Mouse (Mus musculus) hindbrain, embryonic 14.5 days (tissue): ENCODE measurements around the gene Hoxa5. TPM values are rescaled to one million over a fixed set of nuclear protein-coding genes. Genes with fewer than 3 reads are reported as not detected.

Source experiments
- ATAC-seq: fragments of 200-750 bp; cut with Nextera tagmentation; 2 replicates; pipeline ENCODE4 v1.8.0; 2017; ENCODE audit warnings: moderate number of reproducible peaks, mild to moderate bottlenecking, moderate TSS enrichment, moderate library complexity; ENCODE audit not compliant: low FRiP score
- DNase-seq: peaks from one replicate; pipeline ENCODE4 v3.0.0-alpha.2; 2015; ENCODE audit warnings: low spot score
- H3K27ac ChIP-seq: fragments of 300-500 bp; sonication (generic); 2 replicates; pipeline ENCODE4 v1.5.1; 2014; ENCODE audit warnings: mild to moderate bottlenecking, moderate library complexity
- H3K27me3 ChIP-seq: fragments of 300-500 bp; sonication (generic); 2 replicates; pipeline ENCODE4 v1.6.1; 2014; ENCODE audit warnings: mild to moderate bottlenecking, low read length, mixed read lengths; ENCODE audit not compliant: control insufficient read depth, insufficient read depth
- H3K36me3 ChIP-seq: fragments of 300-500 bp; sonication (generic); replicated peaks from 2 replicates; pipeline ENCODE4 v1.6.1; 2014; ENCODE audit not compliant: control insufficient read depth, insufficient read depth
- H3K4me1 ChIP-seq: fragments of 300-500 bp; sonication (generic); replicated peaks from 2 replicates; pipeline ENCODE4 v1.6.1; 2014; ENCODE audit warnings: antibody characterized with exemption, low read length, mixed read lengths; ENCODE audit not compliant: control insufficient read depth, insufficient read depth
- H3K4me2 ChIP-seq: fragments of 300-500 bp; sonication (generic); replicated peaks from 2 replicates; pipeline ENCODE4 v1.6.1; 2014; ENCODE audit warnings: mild to moderate bottlenecking, moderate library complexity
- H3K4me3 ChIP-seq: fragments of 300-500 bp; sonication (generic); replicated peaks from 2 replicates; pipeline ENCODE4 v1.5.1; 2014; ENCODE audit warnings: mild to moderate bottlenecking, low read length
- H3K9ac ChIP-seq: fragments of 300-500 bp; sonication (generic); 2 replicates; pipeline ENCODE4 v1.6.1; 2014
- H3K9me3 ChIP-seq: fragments of 300-500 bp; sonication (generic); 2 replicates; pipeline ENCODE4 v1.6.1; 2016; ENCODE audit warnings: low read length; ENCODE audit not compliant: control insufficient read depth
- WGBS: fragments of 180-500 bp; shearing (Covaris S2); extraction: QIAGEN DNeasy Blood & Tissue Kit; methylation state at CpG from one replicate; pipeline ENCODE4 v1.1.7; 2014; 5-methylcytosine and 5-hydroxymethylcytosine counted together
- polyA plus RNA-seq: library from polyadenylated mRNA; unstranded; fragments of >200 nt; fragmentation: Nextera tagmentation; extraction: Ambion mirVana; gene quantifications from 2 replicates; pipeline ENCODE4 v1.2.1, GENCODE M21; 2014

Hoxa5 gene
- polyA plus RNA-seq, 1 experiment from 2014 or later: 180 TPM

DNA sequence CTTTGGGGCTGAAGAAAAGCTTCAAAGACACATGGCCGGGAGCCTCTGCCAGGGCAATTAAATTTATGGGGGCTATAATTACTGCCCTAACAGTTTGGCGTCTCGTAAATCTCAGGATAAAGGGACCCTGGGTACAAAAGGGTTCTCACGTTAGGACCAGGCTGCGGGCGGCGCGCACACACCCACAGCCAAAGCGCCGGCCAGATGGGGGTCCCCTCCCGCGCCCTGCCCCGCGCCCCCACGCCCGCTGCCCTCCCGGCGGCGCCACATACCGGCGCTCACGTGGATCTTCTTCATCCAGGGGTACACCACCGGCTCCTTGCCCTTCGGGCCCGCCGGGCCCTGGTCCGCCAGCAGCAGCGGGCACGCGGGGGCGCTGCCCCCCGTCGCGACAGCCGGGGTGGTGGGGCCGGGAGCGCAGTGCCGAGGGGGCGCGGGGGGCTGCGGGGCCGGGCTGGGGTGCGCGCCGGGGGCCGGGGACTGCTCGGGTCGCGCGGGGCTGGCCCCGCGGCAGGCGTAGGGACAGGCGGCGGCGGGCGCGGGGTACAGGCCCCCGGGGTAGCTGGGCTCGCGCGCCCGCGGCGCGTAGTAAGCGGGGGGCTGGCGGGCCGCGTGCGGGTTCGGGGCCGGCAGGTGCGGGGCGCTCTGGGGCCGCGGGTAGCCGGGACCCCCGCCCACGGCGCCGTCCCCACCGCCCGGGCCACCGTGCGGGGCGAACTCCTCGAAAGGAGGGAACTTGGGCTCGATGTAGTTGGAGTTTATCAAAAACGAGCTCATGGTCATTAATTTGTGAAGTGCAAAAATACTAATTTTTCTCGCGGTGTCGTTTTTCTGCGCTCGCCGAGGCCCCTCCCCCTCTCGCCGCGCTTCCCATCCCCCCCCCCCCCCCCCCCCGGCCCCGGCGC lies 13.2 kb downstream of the Hoxa5 start, which contains the start of gene Hoxa4:
Gene Hoxa4, minus strand, starts transcription at position 848 of the 905 bp plus-strand sequence.
- Histone ChIP-seq H3K4me3 (peak within 1 kb of the TSS; percentile 51), H3K27me3 (peaks cover 88% of the 10 kb centered on the region), H3K9me3 (no peaks in the 10 kb centered on the region), H3K27ac (peak within 1 kb of the TSS; percentile 100), H3K9ac (peak within 1 kb of the TSS; percentile 85), H3K36me3 (no peaks in the 10 kb centered on the region), H3K4me1 (no peaks in the 10 kb centered on the region), H3K4me2 (peak within 1 kb of the TSS; percentile 81)
- peak; percentile 31 for ATAC-seq
- 1% methylated on average over 84 of the region's 102 CpGs for WGBS
- no peak for DNase-seq

DNA sequence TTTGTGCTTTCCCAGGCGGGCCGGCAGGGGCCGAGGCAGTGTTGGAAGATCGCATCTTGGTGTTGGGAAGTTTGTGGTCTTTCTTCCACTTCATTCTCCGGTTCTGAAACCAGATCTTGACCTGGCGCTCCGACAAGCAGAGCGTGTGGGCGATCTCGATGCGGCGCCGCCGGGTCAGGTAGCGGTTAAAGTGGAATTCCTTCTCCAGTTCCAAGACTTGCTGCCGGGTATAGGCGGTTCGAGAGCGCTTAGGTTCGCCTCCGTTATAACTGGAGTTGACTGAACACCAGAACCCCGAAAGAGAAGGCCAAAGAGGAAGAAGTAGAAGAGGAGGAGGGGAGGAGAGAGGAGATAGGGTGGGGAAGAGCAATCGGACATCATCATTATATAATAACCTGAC lies 14.0 kb downstream of the Hoxa5 start:
- DNase-seq (no peak), ATAC-seq (no peak)
- peak overlapping the region; percentile 100 for H3K27ac ChIP-seq
- peak overlapping the region; percentile 81 for H3K4me2 ChIP-seq
- peak overlapping the region; percentile 85 for H3K9ac ChIP-seq
- peak overlapping the region; percentile 51 for H3K4me3 ChIP-seq
- H3K4me1 ChIP-seq: no peaks in the 10 kb centered on the region
- no peaks in the 10 kb centered on the region for H3K36me3 ChIP-seq
- no peaks in the 10 kb centered on the region for H3K9me3 ChIP-seq
- peaks cover 89% of the 10 kb centered on the region for H3K27me3 ChIP-seq
- under 1% methylated on average over 23 of the region's 23 CpGs for WGBS

GRCm38 (mm10) chr6:52189909-52190308 lies 14.5 kb downstream of the Hoxa5 start:
- WGBS: 4% methylated on average over 8 of the region's 8 CpGs
- ATAC-seq (no peak), DNase-seq (no peak)
- peak overlapping the region; percentile 51 for H3K4me3 ChIP-seq
- no peaks in the 10 kb centered on the region for H3K4me1 ChIP-seq
- H3K9me3 ChIP-seq: no peaks in the 10 kb centered on the region
- peaks cover 91% of the 10 kb centered on the region for H3K27me3 ChIP-seq
- peak overlapping the region; percentile 100 for H3K27ac ChIP-seq
- H3K4me2 ChIP-seq: peak overlapping the region; percentile 81
- H3K9ac ChIP-seq: peak overlapping the region; percentile 85
- H3K36me3 ChIP-seq: no peaks in the 10 kb centered on the region

- ATAC-seq (no peak), DNase-seq (no peak)
- 0 out of 2 replicates have a peak, but pooled peaks cover 7% of the 10 kb centered on the region for H3K4me1 ChIP-seq
- no peaks in the 10 kb centered on the region for H3K36me3 ChIP-seq
- no peaks in the 10 kb centered on the region for H3K9me3 ChIP-seq
- H3K4me3 ChIP-seq: peak overlapping the region; percentile 51
- H3K27me3 ChIP-seq: peaks cover 91% of the 10 kb centered on the region
- peak overlapping the region; percentile 85 for H3K9ac ChIP-seq
- H3K27ac ChIP-seq: peak overlapping the region; percentile 100
- 8% methylated on average over 5 of the region's 5 CpGs for WGBS
- peak overlapping the region; percentile 81 for H3K4me2 ChIP-seq
Measured at GRCm38 (mm10) chr6:52189172-52189591, 15.2 kb downstream of the Hoxa5 start.

DNA sequence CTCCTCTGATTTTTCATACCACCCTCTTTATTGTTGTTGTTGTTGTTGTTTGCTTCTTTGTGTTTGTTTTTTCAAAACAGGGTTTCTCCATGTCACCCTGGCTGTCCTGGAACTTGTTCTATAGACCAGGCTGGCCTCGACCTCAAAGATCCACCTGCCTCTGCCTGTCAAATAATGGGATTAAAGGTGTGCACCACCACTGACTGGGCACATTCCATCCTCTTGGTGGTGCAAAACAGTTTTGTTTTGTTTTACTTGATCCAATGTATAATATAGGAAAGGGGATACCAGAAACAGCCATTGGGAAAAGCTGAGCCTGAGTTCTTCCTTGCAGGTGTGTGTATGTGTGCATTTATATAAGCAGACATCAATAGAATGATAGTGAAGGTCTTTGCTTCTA lies 17.9 kb downstream of the Hoxa5 start:
- H3K27me3 ChIP-seq: peaks cover 94% of the 10 kb centered on the region
- H3K4me1 ChIP-seq: peaks cover 17% of the 10 kb centered on the region; the same call in 1 of the 2 replicates
- 0 out of 2 replicates have a peak overlapping the region, but pooled peaks have one; percentile 6 for H3K9ac ChIP-seq
- ATAC-seq: no peak
- DNase-seq: no peak
- WGBS: 11% methylated on average over 1 of the region's 1 CpGs
- no peaks in the 10 kb centered on the region for H3K9me3 ChIP-seq
- peak overlapping the region; percentile 100 for H3K27ac ChIP-seq
- H3K4me3 ChIP-seq: no peak overlapping the region
- H3K36me3 ChIP-seq: no peaks in the 10 kb centered on the region
- peak overlapping the region; percentile 81 for H3K4me2 ChIP-seq

DNA sequence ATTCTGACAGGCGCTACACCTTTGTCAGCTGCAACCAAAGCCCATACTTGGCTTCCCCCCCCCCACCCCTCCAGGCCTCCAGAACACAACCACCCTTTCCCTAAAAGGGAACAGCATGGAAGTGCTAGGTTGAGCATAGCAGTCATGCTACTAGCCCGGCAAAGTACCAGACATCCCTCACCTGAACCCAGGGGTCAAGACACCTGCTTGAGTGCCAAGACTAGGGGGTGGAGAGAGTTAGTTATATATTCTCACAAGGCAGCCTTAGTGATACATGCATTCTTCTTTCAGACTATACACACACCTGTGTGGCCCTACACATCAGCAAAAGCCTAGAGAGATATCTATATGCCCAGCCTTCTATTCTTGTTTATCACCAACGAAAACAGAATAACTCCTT lies 18.6 kb downstream of the Hoxa5 start:
- Histone ChIP-seq H3K4me1 (peaks cover 17% of the 10 kb centered on the region), H3K36me3 (no peaks in the 10 kb centered on the region), H3K9me3 (no peaks in the 10 kb centered on the region), H3K4me3 (peak overlapping the region; percentile 20), H3K4me2 (peak overlapping the region; percentile 81), H3K9ac (no peak overlapping the region), H3K27ac (peak overlapping the region; percentile 100), H3K27me3 (peaks cover 98% of the 10 kb centered on the region)
- ATAC-seq (no peak), DNase-seq (no peak)
- 10% methylated on average over 3 of the region's 3 CpGs for WGBS

- DNase-seq (no peak), ATAC-seq (no peak)
- H3K27ac ChIP-seq: peak overlapping the region; percentile 100
- H3K27me3 ChIP-seq: peaks cover 97% of the 10 kb centered on the region
- 2% methylated on average over 19 of the region's 19 CpGs for WGBS
- H3K9me3 ChIP-seq: no peaks in the 10 kb centered on the region
- peak overlapping the region; percentile 81 for H3K4me2 ChIP-seq
- peak overlapping the region; percentile 20 for H3K4me3 ChIP-seq
- no peaks in the 10 kb centered on the region for H3K36me3 ChIP-seq
- peak overlapping the region; percentile 99 for H3K9ac ChIP-seq
- H3K4me1 ChIP-seq: peaks cover 17% of the 10 kb centered on the region
Measured at GRCm38 (mm10) chr6:52185222-52185621, 19.2 kb downstream of the Hoxa5 start.

GRCm38 (mm10) chr6:52184668-52185067 lies 19.7 kb downstream of the Hoxa5 start:
- DNase-seq: no peak
- no peaks in the 10 kb centered on the region for H3K9me3 ChIP-seq
- WGBS: 3% methylated on average over 6 of the region's 6 CpGs
- peak overlapping the region; percentile 99 for H3K9ac ChIP-seq
- H3K27me3 ChIP-seq: peaks cover 95% of the 10 kb centered on the region
- peak overlapping the region; percentile 100 for H3K27ac ChIP-seq
- peak overlapping the region; percentile 20 for H3K4me3 ChIP-seq
- H3K4me1 ChIP-seq: peaks cover 17% of the 10 kb centered on the region
- no peaks in the 10 kb centered on the region for H3K36me3 ChIP-seq
- ATAC-seq: 0 out of 2 replicates have a peak, but pooled peaks have one; percentile 5
- peak overlapping the region; percentile 81 for H3K4me2 ChIP-seq

DNA sequence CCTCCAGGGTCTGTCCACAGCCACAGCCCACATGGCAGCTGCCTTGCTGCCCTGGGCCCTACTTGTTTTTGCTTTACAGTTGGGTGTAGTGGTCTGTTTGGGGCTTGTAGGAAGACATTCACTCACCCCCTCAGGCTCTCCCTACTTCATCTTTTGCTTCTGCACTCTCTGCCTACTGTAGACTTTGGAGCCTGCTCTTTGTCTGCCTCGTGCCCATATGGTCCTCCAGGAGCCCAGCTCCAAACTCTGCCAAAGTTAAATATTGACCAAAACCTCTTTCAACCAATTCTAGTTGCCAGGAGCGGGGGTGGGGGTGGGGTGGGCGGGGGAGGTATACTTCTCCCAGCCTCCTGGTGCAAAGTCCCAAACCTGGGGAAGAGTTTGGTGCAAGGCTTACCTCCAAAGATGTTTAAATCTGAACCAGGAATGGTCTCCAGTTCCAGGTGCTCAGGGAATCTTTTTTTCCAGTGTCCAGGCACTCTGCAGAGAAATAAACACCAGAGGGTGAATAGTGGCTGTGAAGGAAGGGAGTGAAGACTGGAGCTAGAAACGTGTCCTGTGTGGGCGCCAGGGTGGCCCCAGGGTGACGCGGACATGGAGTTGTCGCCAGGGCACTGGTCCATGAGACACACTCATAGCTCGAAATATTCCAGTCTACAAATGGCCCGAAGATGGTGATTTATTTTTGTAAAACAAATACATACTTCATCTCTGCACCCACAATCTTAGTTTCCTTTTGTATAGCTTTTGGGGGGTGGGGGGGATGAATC lies 20.9 kb downstream of the Hoxa5 start:
- ATAC-seq (no peak), DNase-seq (no peak)
- Histone ChIP-seq H3K9me3 (no peaks in the 10 kb centered on the region), H3K4me1 (peaks cover 17% of the 10 kb centered on the region), H3K27ac (peak overlapping the region; percentile 100), H3K36me3 (no peaks in the 10 kb centered on the region), H3K4me2 (peak overlapping the region; percentile 81), H3K9ac (peak overlapping the region; percentile 99), H3K4me3 (peak overlapping the region; percentile 20), H3K27me3 (peaks cover 94% of the 10 kb centered on the region)
- WGBS: 13% methylated on average over 10 of the region's 10 CpGs
